Mouse (Mus musculus): Measurements from ENCODE around the gene Apol9a.
"Not testable (repeated sequence)": the region's sequence is repeated elsewhere in the genome, so short reads cannot be mapped to it uniquely, and the experiment has no call there.

GRCm38 (mm10) chr15:77406370-77406769 is 4.6 kb downstream of the Apol9a start:
- not testable (repeated sequence) for TF ChIP-seq POLR2A (IDR thresholded peaks at IDR 0.05; ENCODE audit: borderline replicate concordance, extremely low read depth, low read depth, low read length); CTCF (IDR thresholded peaks at IDR 0.05; ENCODE audit: insufficient read depth, low read length)

Measured in lung, adult 2 months (tissue).